9 mouse cellular contexts compared by ENCODE assay signal in genomic region chr10:95725910-95726309, GRCm38 (mm10). TPM values are rescaled to one million over a fixed set of nuclear protein-coding genes. Genes with fewer than 3 reads are reported as not detected.
A peak's percentile ranks its signal among the peaks of the same experiment; 100 is the strongest.
DNase-seq lines count a peak whose midpoint lies in the region; ATAC-seq and TF ChIP-seq lines count a peak whose summit lies in the region.
"Had no signal": no experiment of that assay in that cellular context is flagged by ENCODE, and none has a peak within 500 bp of the region (broad histone marks: within the 10 kb centered on the region; RNA-seq: fewer than 3 reads in every experiment).

No protein-coding gene starts in this region.

- 0 out of 2 replicates have a peak overlapping the region, but pooled peaks have one; percentile 1 for H3K4me2 ChIP-seq in kidney, postnatal 0 days (ENCODE audit: low read length)
- no peak overlapping the region for H3K4me2 ChIP-seq in limb, embryonic 15.5 days

- no peaks in the 10 kb centered on the region for H3K36me3 ChIP-seq in kidney, postnatal 0 days (ENCODE audit: insufficient read depth, low read length)
- no peaks in the 10 kb centered on the region for H3K36me3 ChIP-seq in limb, embryonic 15.5 days

- ATAC-seq in kidney, postnatal 0 days (replicated peaks; ENCODE audit: low FRiP score, low read depth): peak; percentile 55; the same call in 1 of the 2 replicates
- ATAC-seq in limb, embryonic 15.5 days (ENCODE audit: insufficient number of reproducible peaks, low FRiP score, low TSS enrichment, low read depth): no peak

- peak; percentile 37 for DNase-seq in layer of hippocampus, adult 11-12 months (ENCODE audit: low spot score)
- no peak for DNase-seq in layer of hippocampus, adult 9-10 months (ENCODE audit: low spot score)
- peak; percentile 73 for DNase-seq in cerebellum, adult 11-12 months
- DNase-seq in gastrocnemius, postnatal 36 days: peak; percentile 27 to 65
- DNase-seq in kidney, postnatal 0 days (ENCODE audit: low spot score): peak; percentile 57
- no peak for DNase-seq in thymus, adult 18-20 months
- no peak for DNase-seq in retina, embryonic 14.5 days (ENCODE audit: low spot score)

- peak overlapping the region; percentile 87 for H3K27ac ChIP-seq in kidney, postnatal 0 days
- H3K27ac ChIP-seq in limb, embryonic 15.5 days: peak overlapping the region; percentile 74

- TF ChIP-seq CTCF in kidney, postnatal 0 days (IDR thresholded peaks at IDR 0.05; ENCODE audit: low read depth): no peak

- no peaks in the 10 kb centered on the region for H3K27me3 ChIP-seq in kidney, postnatal 0 days (ENCODE audit: insufficient read depth, low read length)
- H3K27me3 ChIP-seq in limb, embryonic 15.5 days: no peaks in the 10 kb centered on the region

- no peak overlapping the region for H3K9ac ChIP-seq in kidney, postnatal 0 days (ENCODE audit: low read depth, low read length)
- no peak overlapping the region for H3K9ac ChIP-seq in limb, embryonic 15.5 days

- peaks cover 10% of the 10 kb centered on the region; the same call in 1 of the 2 replicates for H3K4me1 ChIP-seq in kidney, postnatal 0 days (replicated peaks; ENCODE audit: insufficient read depth, low read length)
- peaks cover 42% of the 10 kb centered on the region for H3K4me1 ChIP-seq in limb, embryonic 15.5 days

- intact Hi-C loops in gastrocnemius, postnatal 36 days (cut with DNase I): no loop called here

- WGBS in kidney, postnatal 0 days: 23% methylated on average over 5 of the region's 5 CpGs
- 16% methylated on average over 5 of the region's 5 CpGs for WGBS in limb, embryonic 15.5 days

- H3K9me3 ChIP-seq in kidney, postnatal 0 days (replicated peaks; ENCODE audit: low read length): no peaks in the 10 kb centered on the region
- no peaks in the 10 kb centered on the region; the same call in 1 of the 2 replicates for H3K9me3 ChIP-seq in limb, embryonic 15.5 days

- H3K4me3 ChIP-seq in kidney, postnatal 0 days (replicated peaks; ENCODE audit: low read depth, low read length): no peak overlapping the region
- H3K4me3 ChIP-seq in limb, embryonic 15.5 days: no peak overlapping the region
- H3K4me3 ChIP-seq: myocyte had no signal

RNA-seq across cellular contexts. Expression of gene Anapc15-ps, which starts 52.7 kb away (rescaled TPM):
- not detected for total RNA-seq in gastrocnemius, postnatal 36 days (2021)
- not detected in 2 replicates for polyA plus RNA-seq in kidney, postnatal 0 days (2015; fragmentation: Nextera tagmentation; extraction: Ambion mirVana)
- polyA plus RNA-seq in limb, embryonic 15.5 days (2015; fragmentation: Nextera tagmentation; extraction: Ambion mirVana): not detected in 2 replicates

Comparison
In these comparisons a context has a peak if more than half of its experiments do, and no peak if none do; other contexts are left out.
1. DNase-seq: peak in layer of hippocampus, adult 11-12 months (single experiment), cerebellum, adult 11-12 months (single experiment), gastrocnemius, postnatal 36 days (2 of 2) and kidney, postnatal 0 days (single experiment); none in layer of hippocampus, adult 9-10 months (single experiment), thymus, adult 18-20 months (0 of 2) and retina, embryonic 14.5 days (single experiment).